Mouse (Mus musculus) Muller cell, postnatal 12 days (primary cell): ENCODE measurements around the gene Il24.

Experiments used
- DNase-seq: peaks from one replicate; pipeline ENCODE4 v3.0.0-alpha.2; 2015; ENCODE audit errors: inconsistent ontology term

Gene Il24

GRCm38 (mm10) chr1:130887354-130887753, at the start of gene Il24:
Il24 (minus strand) TSS chr1:130887454.
- no peak for DNase-seq

- DNase-seq: no peak
Observed at GRCm38 (mm10) chr1:130936351-130936750, 49.1 kb upstream of the Il24 start.

GRCm38 (mm10) chr1:130926484-130926883, 39.2 kb upstream of the Il24 start:
- no peak for DNase-seq

GRCm38 (mm10) chr1:130918323-130918980, 31.2 kb upstream of the Il24 start:
- peak; percentile 22 for DNase-seq

GRCm38 (mm10) chr1:130911401-130912010, 24.3 kb upstream of the Il24 start, which contains the start of gene Il20:
Il20 (minus strand) TSS chr1:130911451.
- peak; percentile 66 for DNase-seq

GRCm38 (mm10) chr1:130902505-130902904, 15.3 kb upstream of the Il24 start:
- DNase-seq: no peak

GRCm38 (mm10) chr1:130894468-130894867, 7.2 kb upstream of the Il24 start:
- no peak for DNase-seq

- DNase-seq: no peak
Observed at GRCm38 (mm10) chr1:130893329-130894040, 6.2 kb upstream of the Il24 start.

GRCm38 (mm10) chr1:130892446-130892845, 5.2 kb upstream of the Il24 start:
- peak; percentile 27 for DNase-seq

- DNase-seq: no peak
Observed at GRCm38 (mm10) chr1:130883146-130883545, 4.1 kb downstream of the Il24 start.

- DNase-seq: no peak
Observed at GRCm38 (mm10) chr1:130879927-130880326, 7.3 kb downstream of the Il24 start.

- DNase-seq: peak; percentile 46
Observed at GRCm38 (mm10) chr1:130877889-130878614, 9.2 kb downstream of the Il24 start.

- peak; percentile 48 for DNase-seq
Observed at GRCm38 (mm10) chr1:130876931-130877509, 10.2 kb downstream of the Il24 start.

GRCm38 (mm10) chr1:130875910-130876309, 11.3 kb downstream of the Il24 start:
- DNase-seq: peak; percentile 20

GRCm38 (mm10) chr1:130875139-130875538, 12.1 kb downstream of the Il24 start:
- DNase-seq: no peak

GRCm38 (mm10) chr1:130872912-130873311, 14.3 kb downstream of the Il24 start:
- no peak for DNase-seq

GRCm38 (mm10) chr1:130865541-130866221, 21.6 kb downstream of the Il24 start, which contains the start of gene Fcmr:
Fcmr (plus strand) TSS chr1:130865669.
- DNase-seq: no peak

- DNase-seq: no peak
Observed at GRCm38 (mm10) chr1:130864741-130865140, 22.5 kb downstream of the Il24 start.

- DNase-seq: no peak
Observed at GRCm38 (mm10) chr1:130864238-130864637, 23.0 kb downstream of the Il24 start.

- no peak for DNase-seq
Observed at GRCm38 (mm10) chr1:130857456-130857855, 29.8 kb downstream of the Il24 start.

- no peak for DNase-seq
Observed at GRCm38 (mm10) chr1:130855723-130856122, 31.5 kb downstream of the Il24 start.
